7 mouse cellular contexts compared by ENCODE assay signal in genomic region chr2:94470738-94471499, GRCm38 (mm10). TPM values are rescaled to one million over a fixed set of nuclear protein-coding genes. Genes with fewer than 3 reads are reported as not detected.
A peak's percentile ranks its signal among the peaks of the same experiment; 100 is the strongest.
DNase-seq lines count a peak whose midpoint lies in the region; ATAC-seq and TF ChIP-seq lines count a peak whose summit lies in the region.

No protein-coding gene starts in this region.

- TF ChIP-seq CTCF in lung, postnatal 0 days (IDR thresholded peaks at IDR 0.05) = peak; percentile 87

- in situ Hi-C loops in ES-E14 (cut with MboI; ENCODE audit: low sequenced_read_pairs in 2 of 2, unreplicated experiment in 2 of 2) = no loop called here

- intact Hi-C loops in heart, postnatal 36 days (cut with DNase I) = no loop called here

- peak; percentile 65 for DNase-seq in ES-E14 (ENCODE audit: low read depth, low spot score)
- peak; percentile 78 for DNase-seq in adrenal gland, postnatal 14 days
- peak; percentile 68 for DNase-seq in embryo, embryonic 9.5 days (ENCODE audit: extremely low spot score)
- DNase-seq in heart, postnatal 36 days = peak; percentile 41 to 63
- DNase-seq in layer of hippocampus, adult 18-20 months (ENCODE audit: low spot score in 2 of 2) = peak; percentile 56 to 84
- peak; percentile 62 for DNase-seq in lung, postnatal 0 days (ENCODE audit: low spot score)
- DNase-seq in retina, embryonic 14.5 days (ENCODE audit: low spot score) = peak; percentile 92

- no peak; the same call in 1 of the 2 replicates for ATAC-seq in lung, postnatal 0 days

- no peaks in the 10 kb centered on the region for H3K9me3 ChIP-seq in ES-E14 (ENCODE audit: control insufficient read depth, insufficient read depth, low read depth, low read length)
- no peaks in the 10 kb centered on the region for H3K9me3 ChIP-seq in lung, postnatal 0 days (ENCODE audit: low read length)

- H3K4me3 ChIP-seq in ES-E14 (ENCODE audit: insufficient read depth in 1 of 2, low read depth in 1 of 2, low read length in 2 of 2, poor library complexity in 1 of 2, severe bottlenecking in 1 of 2) = no peak overlapping the region
- no peak overlapping the region for H3K4me3 ChIP-seq in lung, postnatal 0 days (ENCODE audit: low read depth, low read length)

- H3K27ac ChIP-seq in ES-E14 (ENCODE audit: insufficient read depth, low read depth, low read length, poor library complexity, severe bottlenecking) = no peak overlapping the region
- H3K27ac ChIP-seq in lung, postnatal 0 days (ENCODE audit: low read length) = no peak overlapping the region

- no peak for TF ChIP-seq EP300 in lung, postnatal 0 days (IDR thresholded peaks at IDR 0.05)

- no peak overlapping the region for H3K9ac ChIP-seq in ES-E14 (ENCODE audit: insufficient read depth, low read depth, low read length, poor library complexity, severe bottlenecking)
- H3K9ac ChIP-seq in lung, postnatal 0 days (replicated peaks; ENCODE audit: low read depth) = no peak overlapping the region

- WGBS in lung, postnatal 0 days = 33% methylated on average over 15 of the region's 15 CpGs

- no peaks in the 10 kb centered on the region for H3K27me3 ChIP-seq in lung, postnatal 0 days (replicated peaks; ENCODE audit: insufficient read depth, low read length)

- H3K36me3 ChIP-seq in ES-E14 (ENCODE audit: control insufficient read depth, insufficient read depth, low read length, poor library complexity, severe bottlenecking) = no peaks in the 10 kb centered on the region
- H3K36me3 ChIP-seq in lung, postnatal 0 days (ENCODE audit: insufficient read depth, low read length) = no peaks in the 10 kb centered on the region

- H3K4me1 ChIP-seq in ES-E14 (ENCODE audit: control insufficient read depth in 2 of 2, insufficient read depth in 2 of 2, low read length in 2 of 2, poor library complexity in 1 of 2) = no peaks in the 10 kb centered on the region
- no peaks in the 10 kb centered on the region for H3K4me1 ChIP-seq in lung, postnatal 0 days (ENCODE audit: insufficient read depth, low read depth, low read length)

- H3K4me2 ChIP-seq in lung, postnatal 0 days (replicated peaks; ENCODE audit: low read depth, low read length) = no peak overlapping the region

TF ChIP-seq in ES-E14, 5 proteins besides CTCF, POLR2A, EP300 and RAD21:
- no peak for TF ChIP-seq MAFK (IDR thresholded peaks at IDR 0.05; ENCODE audit: insufficient read depth, low read depth, low read length)
- peak; percentile 93 for TF ChIP-seq ZC3H11A (IDR thresholded peaks at IDR 0.05; ENCODE audit: borderline replicate concordance, low read depth, low read length)

RNA-seq across cellular contexts. Expression of gene Api5, which starts 33.0 kb away (rescaled TPM):
- 57.9 and 84.2 TPM in 2 replicates for total RNA-seq in ES-E14 (2012; rRNA removed)
- total RNA-seq in adrenal gland, postnatal 14 days (2021) = 74.6 and 75.3 TPM in 2 replicates
- total RNA-seq in heart, postnatal 36 days (2021) = 10 to 100 TPM; 29.5 to 31.1 TPM
- 10 to 100 TPM; 64.3 to 67.6 TPM for total RNA-seq in layer of hippocampus, adult 18-20 months (2021)
- polyA plus RNA-seq in lung, postnatal 0 days (2015; fragmentation: Nextera tagmentation; extraction: Ambion mirVana) = 74.3 and 77.3 TPM in 2 replicates
